Mouse (Mus musculus) lung, adult 2 months (tissue): Measurements from ENCODE around the gene Lbx2. TPM values are rescaled to one million over a fixed set of nuclear protein-coding genes. Genes with fewer than 3 reads are reported as not detected.

Experiments
- DNase-seq: peaks from one replicate; pipeline ENCODE4 v3.0.0; 2022
- H3K4me1 ChIP-seq: fragments of 200-500 bp; 2 replicates; pipeline ENCODE4 v1.6.1; 2011; ENCODE audit warnings: low read length; ENCODE audit not compliant: control insufficient read depth, insufficient read depth
- H3K4me3 ChIP-seq: fragments of 200-500 bp; replicated peaks from 2 replicates; pipeline ENCODE3; 2011; ENCODE audit warnings: low read depth, mild to moderate bottlenecking, control low read depth, low read length; ENCODE audit errors: extremely low read depth
- CTCF ChIP-seq: fragments of 200-500 bp; IDR thresholded peaks from 2 replicates; pipeline ENCODE4 v1.5.1; 2011; ENCODE audit warnings: mild to moderate bottlenecking, low read length, control low read depth; ENCODE audit not compliant: insufficient read depth
- POLR2A ChIP-seq: fragments of 200-500 bp; IDR thresholded peaks from 2 replicates; pipeline ENCODE4 v1.6.1; 2011; ENCODE audit warnings: low read depth, mild to moderate bottlenecking, control low read depth, low read length, borderline replicate concordance; ENCODE audit errors: extremely low read depth
- WGBS: fragments of 180-500 bp; shearing (Covaris S2); methylation state at CpG from one replicate; pipeline ENCODE4 v1.1.7; 2018; 5-methylcytosine and 5-hydroxymethylcytosine counted together
- polyA plus RNA-seq: library from polyadenylated mRNA; depleted of rRNA; stranded (reverse); fragments of >200 nt; gene quantifications from 2 replicates; pipeline ENCODE4 v1.2.3, GENCODE M21; 2012

The Lbx2 gene
- polyA plus RNA-seq, 1 experiment = 4.6 TPM

GRCm38 (mm10) chr6:83087926-83088260 lies 1.7 kb downstream of the Lbx2 start:
- peak overlapping the region; percentile 59 for H3K4me3 ChIP-seq
- 21% methylated on average over 9 of the region's 9 CpGs for WGBS
- no peak for DNase-seq
- H3K4me1 ChIP-seq = peaks cover 6% of the 10 kb centered on the region; the same call in 1 of the 2 replicates
- TF ChIP-seq POLR2A (no peak), CTCF (no peak)

- H3K4me1 ChIP-seq = peaks cover 3% of the 10 kb centered on the region; the same call in 1 of the 2 replicates
- TF ChIP-seq CTCF (no peak), POLR2A (no peak)
- DNase-seq = no peak
- 13% methylated on average over 6 of the region's 6 CpGs for WGBS
- no peak overlapping the region for H3K4me3 ChIP-seq
These were observed 6.4 kb downstream of the Lbx2 start for GRCm38 (mm10) chr6:83092416-83093127.

DNA sequence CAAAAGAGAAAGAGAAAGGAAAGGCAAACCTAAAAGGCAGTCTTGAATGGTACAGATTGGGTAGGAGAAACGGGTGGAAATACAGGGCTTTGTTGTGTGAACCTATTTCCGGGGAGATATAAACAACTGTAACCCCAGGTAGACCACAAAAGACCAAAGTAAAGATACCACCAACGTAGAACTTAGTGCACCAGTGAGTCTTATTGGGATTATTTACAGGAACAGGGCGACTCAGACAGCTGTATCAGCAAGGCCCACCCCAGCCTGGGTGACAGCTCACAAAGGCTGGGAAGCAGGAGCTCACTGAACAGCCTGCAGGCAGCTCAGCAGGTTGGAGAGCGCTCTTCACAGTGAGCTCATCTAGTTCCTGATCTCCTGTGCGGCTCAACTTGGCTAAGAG lies 9.8 kb downstream of the Lbx2 start:
- TF ChIP-seq CTCF (no peak), POLR2A (no peak)
- WGBS = 48% methylated on average over 6 of the region's 6 CpGs
- DNase-seq = no peak
- Histone ChIP-seq H3K4me3 (no peak overlapping the region), H3K4me1 (peaks cover 3% of the 10 kb centered on the region; the same call in 1 of the 2 replicates)

DNA sequence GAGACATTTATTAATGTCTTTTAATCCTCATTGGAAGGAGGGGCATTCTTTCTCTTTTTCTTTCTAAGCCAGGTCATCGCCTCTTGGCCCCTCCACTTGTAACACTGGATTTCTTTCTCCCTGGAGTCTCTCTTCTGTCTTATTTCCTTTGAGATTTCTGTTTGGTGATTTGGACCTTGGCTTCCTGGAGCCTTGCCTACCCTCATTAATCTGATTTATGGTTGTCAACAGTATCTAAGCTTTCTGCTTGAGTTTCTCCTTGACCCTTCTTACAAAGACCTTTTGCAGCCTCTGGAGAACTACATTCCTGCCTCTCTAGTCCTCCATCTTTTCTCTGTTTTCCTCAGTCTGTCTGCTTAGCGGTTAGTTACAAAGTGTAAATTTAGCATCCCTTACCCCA lies 12.2 kb downstream of the Lbx2 start:
- no peak for DNase-seq
- TF ChIP-seq POLR2A = no peak
- no peak for TF ChIP-seq CTCF
- 55% methylated on average over 2 of the region's 2 CpGs for WGBS
- Histone ChIP-seq H3K4me3 (no peak overlapping the region), H3K4me1 (peaks cover 6% of the 10 kb centered on the region)

DNA sequence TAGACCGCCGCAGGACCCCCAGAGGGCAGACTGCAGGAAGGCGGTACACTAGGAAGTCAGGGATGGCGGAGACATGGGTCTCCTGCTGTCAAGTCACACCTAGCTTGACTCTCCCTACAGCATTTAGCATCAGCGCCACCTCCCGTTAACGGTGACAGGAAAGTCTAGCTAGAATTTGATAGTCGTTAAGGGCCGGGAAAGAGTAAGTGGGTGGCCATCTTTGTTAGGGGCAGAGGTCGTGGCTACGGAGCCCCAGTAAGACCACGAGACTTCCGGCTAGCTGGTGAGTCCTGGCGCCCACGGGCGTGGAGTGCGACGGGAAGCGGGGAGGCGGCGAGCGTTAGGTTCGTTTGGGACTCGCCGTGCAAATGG lies 15.1 kb downstream of the Lbx2 start, which contains the start of the genes Ccdc142 and Gm42688:
Gene Ccdc142 (plus strand): TSS at position 286 of the 372 bp plus-strand sequence.
Gene Gm42688 (plus strand): TSS at position 302 of the 372 bp plus-strand sequence.
- Histone ChIP-seq H3K4me3 (peak within 1 kb of the TSS; percentile 85), H3K4me1 (peaks cover 6% of the 10 kb centered on the region)
- 1% methylated on average over 25 of the region's 25 CpGs for WGBS
- DNase-seq = peak; percentile 87
- peak; percentile 68; the same call in 1 of the 2 replicates for TF ChIP-seq POLR2A
- TF ChIP-seq CTCF = peak; percentile 40; the same call in 1 of the 2 replicates

DNA sequence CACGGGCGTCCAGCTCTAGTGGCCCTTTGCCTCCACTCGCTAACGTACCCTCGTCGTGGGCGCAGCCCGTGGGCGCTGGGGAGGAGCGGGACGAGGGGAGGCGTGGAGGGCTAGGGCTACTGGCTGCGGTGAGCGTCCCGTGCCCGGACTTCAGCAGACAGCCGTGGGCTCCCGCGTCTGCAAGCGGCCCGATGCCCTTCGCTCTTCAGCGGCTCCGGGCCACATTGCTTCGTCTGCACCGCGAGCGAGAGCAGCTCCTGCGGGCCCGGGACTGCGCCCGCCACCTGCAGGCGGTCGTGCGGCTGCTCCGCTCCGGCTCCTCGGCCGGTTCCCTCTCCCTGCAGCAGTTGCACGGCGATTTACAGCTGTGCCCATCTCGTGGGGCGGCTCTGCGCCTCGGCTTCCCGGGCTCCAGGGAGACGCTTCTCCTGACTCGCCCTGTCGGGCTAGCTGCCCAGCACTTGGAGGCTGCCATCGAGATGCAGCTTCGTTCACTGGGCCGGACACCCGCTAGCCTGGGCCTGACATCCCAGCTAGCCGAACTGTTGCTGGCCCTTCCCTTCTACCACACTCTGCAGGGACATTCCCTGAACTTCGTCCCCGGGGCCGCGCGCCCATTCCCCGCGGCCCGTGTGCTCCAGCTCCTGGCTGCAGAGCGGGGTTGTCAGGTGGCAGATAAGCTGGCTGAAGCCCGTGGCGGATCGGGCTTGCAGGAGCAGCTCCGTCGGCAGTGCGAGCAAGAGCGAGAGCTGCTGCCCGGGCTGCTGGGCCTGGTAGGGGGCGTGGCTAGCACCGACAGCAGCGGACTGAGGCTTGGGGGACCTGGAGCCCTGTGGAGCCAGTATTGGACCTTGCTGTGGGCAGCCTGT lies 15.8 kb downstream of the Lbx2 start:
- TF ChIP-seq POLR2A (no peak), CTCF (no peak)
- under 1% methylated on average over 74 of the region's 74 CpGs for WGBS
- DNase-seq = peak; percentile 54
- H3K4me1 ChIP-seq = peaks cover 6% of the 10 kb centered on the region
- H3K4me3 ChIP-seq = peak overlapping the region; percentile 85

DNA sequence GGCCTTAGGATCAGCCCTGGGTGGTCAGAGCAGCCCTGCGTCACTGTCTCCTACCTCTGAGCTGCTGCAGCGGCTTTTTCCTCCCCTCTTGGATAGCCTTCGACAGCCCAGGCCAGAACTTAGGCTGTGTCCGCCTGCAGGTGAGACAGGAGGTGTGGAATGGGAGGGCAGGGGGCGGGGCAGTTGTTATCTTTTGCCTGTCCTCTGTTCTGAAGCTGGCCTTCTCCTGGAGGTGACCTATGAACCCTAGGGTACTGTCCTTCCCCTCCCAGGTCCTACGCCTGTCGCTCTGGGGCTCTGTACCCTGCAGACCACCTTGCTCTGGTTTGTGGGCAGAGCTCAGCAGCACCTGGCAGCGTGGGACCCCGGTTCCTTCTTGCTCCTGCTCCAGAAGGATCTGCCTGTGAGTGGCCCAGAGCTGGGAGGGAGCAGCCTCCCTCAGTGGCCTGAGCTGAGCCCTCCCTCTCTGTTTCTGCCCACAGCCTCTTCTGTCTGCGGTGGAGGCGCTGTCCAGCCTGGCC lies 17.0 kb downstream of the Lbx2 start:
- no peak for DNase-seq
- 70% methylated on average over 11 of the region's 11 CpGs for WGBS
- H3K4me1 ChIP-seq = peaks cover 6% of the 10 kb centered on the region
- TF ChIP-seq CTCF = no peak
- no peak for TF ChIP-seq POLR2A
- H3K4me3 ChIP-seq = no peak overlapping the region

- H3K4me3 ChIP-seq = no peak overlapping the region
- WGBS = 83% methylated on average over 4 of the region's 4 CpGs
- H3K4me1 ChIP-seq = peaks cover 6% of the 10 kb centered on the region
- no peak for TF ChIP-seq CTCF
- TF ChIP-seq POLR2A = no peak
- no peak for DNase-seq
These were observed 18.0 kb downstream of the Lbx2 start for GRCm38 (mm10) chr6:83104158-83104557.
